Mouse (Mus musculus): Measurements from ENCODE around the gene Hcn4. TPM values are rescaled to one million over a fixed set of nuclear protein-coding genes. Genes with fewer than 3 reads are reported as not detected.

The Hcn4 gene
- total and polyA plus RNA-seq, 2 experiments: not detected

GRCm38 (mm10) chr9:58817676-58818075 is 5.5 kb upstream of the Hcn4 start:
- Histone ChIP-seq H3K4me1 (ENCODE audit: control insufficient read depth, insufficient read depth, low read length) (no peaks in the 10 kb centered on the region), H3K36me3 (ENCODE audit: control insufficient read depth, insufficient read depth, low read length) (no peaks in the 10 kb centered on the region), H3K27ac (replicated peaks; ENCODE audit: insufficient read depth, low read depth, low read length) (no peak overlapping the region), H3K9ac (ENCODE audit: low read depth, low read length) (no peak overlapping the region), H3K4me3 (ENCODE audit: insufficient read depth, low read depth, low read length) (no peak overlapping the region), H3K79me2 (ENCODE audit: control insufficient read depth, insufficient read depth, low read length) (no peaks in the 10 kb centered on the region), H3K27me3 (ENCODE audit: control insufficient read depth, insufficient read depth, low read length) (peaks cover 13% of the 10 kb centered on the region; the same call in 1 of the 2 replicates)
- 55% methylated on average over 3 of the region's 3 CpGs for WGBS
- no peak for TF ChIP-seq CTCF (IDR thresholded peaks at IDR 0.05; ENCODE audit: low read depth, low read length)
- TF ChIP-seq POLR2A (IDR thresholded peaks at IDR 0.05; ENCODE audit: extremely low read depth, insufficient read depth, low read length): no peak
- no peak for DNase-seq (ENCODE audit: extremely low read depth, low read depth, low spot score)

GRCm38 (mm10) chr9:58822431-58823091 is 651 bp upstream of the Hcn4 start:
- H3K4me1 ChIP-seq (ENCODE audit: control insufficient read depth, insufficient read depth, low read length): peaks cover 2% of the 10 kb centered on the region; the same call in 1 of the 2 replicates
- no peak overlapping the region for H3K9ac ChIP-seq (ENCODE audit: low read depth, low read length)
- H3K79me2 ChIP-seq (ENCODE audit: control insufficient read depth, insufficient read depth, low read length): no peaks in the 10 kb centered on the region
- peaks cover 26% of the 10 kb centered on the region for H3K27me3 ChIP-seq (ENCODE audit: control insufficient read depth, insufficient read depth, low read length)
- peak overlapping the region; percentile 53; the same call in 1 of the 2 replicates for H3K4me3 ChIP-seq (ENCODE audit: insufficient read depth, low read depth, low read length)
- 1% methylated on average over 61 of the region's 62 CpGs for WGBS
- H3K36me3 ChIP-seq (ENCODE audit: control insufficient read depth, insufficient read depth, low read length): no peaks in the 10 kb centered on the region
- no peak for DNase-seq (ENCODE audit: extremely low read depth, low read depth, low spot score)
- TF ChIP-seq POLR2A (IDR thresholded peaks at IDR 0.05; ENCODE audit: extremely low read depth, insufficient read depth, low read length) (no peak), CTCF (IDR thresholded peaks at IDR 0.05; ENCODE audit: low read depth, low read length) (no peak)
- H3K27ac ChIP-seq (replicated peaks; ENCODE audit: insufficient read depth, low read depth, low read length): no peak overlapping the region

GRCm38 (mm10) chr9:58823918-58824215 is 655 bp downstream of the Hcn4 start:
- no peak for DNase-seq (ENCODE audit: extremely low read depth, low read depth, low spot score)
- 4% methylated on average over 35 of the region's 35 CpGs for WGBS
- Histone ChIP-seq H3K27ac (replicated peaks; ENCODE audit: insufficient read depth, low read depth, low read length) (no peak overlapping the region), H3K4me1 (ENCODE audit: control insufficient read depth, insufficient read depth, low read length) (peaks cover 2% of the 10 kb centered on the region; the same call in 1 of the 2 replicates), H3K4me3 (ENCODE audit: insufficient read depth, low read depth, low read length) (no peak overlapping the region), H3K27me3 (ENCODE audit: control insufficient read depth, insufficient read depth, low read length) (peaks cover 23% of the 10 kb centered on the region), H3K36me3 (ENCODE audit: control insufficient read depth, insufficient read depth, low read length) (no peaks in the 10 kb centered on the region), H3K79me2 (ENCODE audit: control insufficient read depth, insufficient read depth, low read length) (no peaks in the 10 kb centered on the region), H3K9ac (ENCODE audit: low read depth, low read length) (no peak overlapping the region)
- TF ChIP-seq CTCF (IDR thresholded peaks at IDR 0.05; ENCODE audit: low read depth, low read length): no peak
- TF ChIP-seq POLR2A (IDR thresholded peaks at IDR 0.05; ENCODE audit: extremely low read depth, insufficient read depth, low read length): no peak

DNA sequence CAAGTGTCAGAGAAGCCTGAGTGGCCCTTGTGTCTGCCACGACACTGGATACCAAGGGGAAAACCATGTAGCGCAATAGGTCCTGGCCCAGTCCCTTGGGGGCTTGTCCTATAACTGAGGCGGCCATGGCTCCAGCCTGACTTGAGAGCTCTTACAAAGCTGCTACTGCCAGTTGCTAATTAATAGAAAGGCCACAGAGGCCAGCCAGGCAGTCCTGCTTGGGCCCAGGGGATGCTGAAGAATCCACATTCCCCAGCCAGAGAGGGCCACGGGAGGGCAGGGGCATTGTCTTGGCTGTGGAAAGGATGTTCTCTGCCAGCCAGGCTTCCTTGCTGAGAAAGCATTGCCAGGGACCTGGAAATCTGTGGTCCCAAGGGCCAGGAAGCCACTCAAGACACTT is 6.4 kb downstream of the Hcn4 start:
- H3K27ac ChIP-seq (replicated peaks; ENCODE audit: insufficient read depth, low read depth, low read length): no peak overlapping the region
- no peak overlapping the region for H3K9ac ChIP-seq (ENCODE audit: low read depth, low read length)
- H3K4me1 ChIP-seq (ENCODE audit: control insufficient read depth, insufficient read depth, low read length): no peaks in the 10 kb centered on the region
- TF ChIP-seq POLR2A (IDR thresholded peaks at IDR 0.05; ENCODE audit: extremely low read depth, insufficient read depth, low read length): no peak
- no peak for TF ChIP-seq CTCF (IDR thresholded peaks at IDR 0.05; ENCODE audit: low read depth, low read length)
- no peaks in the 10 kb centered on the region for H3K27me3 ChIP-seq (ENCODE audit: control insufficient read depth, insufficient read depth, low read length)
- no peak for DNase-seq (ENCODE audit: extremely low read depth, low read depth, low spot score)
- no peak overlapping the region for H3K4me3 ChIP-seq (ENCODE audit: insufficient read depth, low read depth, low read length)
- H3K36me3 ChIP-seq (ENCODE audit: control insufficient read depth, insufficient read depth, low read length): no peaks in the 10 kb centered on the region
- 72% methylated on average over 4 of the region's 4 CpGs for WGBS
- no peaks in the 10 kb centered on the region for H3K79me2 ChIP-seq (ENCODE audit: control insufficient read depth, insufficient read depth, low read length)

DNA sequence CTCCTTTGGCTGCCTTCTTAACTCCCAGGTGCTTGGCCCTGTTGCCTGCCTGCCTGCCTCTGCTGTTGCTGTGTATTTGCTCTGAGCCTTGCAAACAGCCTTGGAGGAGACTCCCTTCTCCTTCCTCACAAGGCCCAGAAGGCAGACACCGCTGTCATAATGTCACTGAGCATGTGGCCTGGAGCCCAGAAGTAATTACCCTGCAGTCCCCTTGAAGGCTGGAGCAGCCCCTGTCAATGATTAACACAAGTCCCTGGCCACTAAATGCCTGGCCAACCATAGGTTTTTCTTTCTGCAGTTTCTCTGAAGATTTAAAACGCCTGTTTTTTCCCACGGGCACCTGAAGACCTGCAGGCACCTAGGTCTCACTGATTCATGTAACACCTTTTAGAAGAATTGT is 9.7 kb downstream of the Hcn4 start:
- Histone ChIP-seq H3K36me3 (ENCODE audit: control insufficient read depth, insufficient read depth, low read length) (no peaks in the 10 kb centered on the region), H3K9ac (ENCODE audit: low read depth, low read length) (no peak overlapping the region), H3K4me1 (ENCODE audit: control insufficient read depth, insufficient read depth, low read length) (no peaks in the 10 kb centered on the region), H3K79me2 (ENCODE audit: control insufficient read depth, insufficient read depth, low read length) (no peaks in the 10 kb centered on the region), H3K4me3 (ENCODE audit: insufficient read depth, low read depth, low read length) (no peak overlapping the region), H3K27me3 (ENCODE audit: control insufficient read depth, insufficient read depth, low read length) (no peaks in the 10 kb centered on the region), H3K27ac (replicated peaks; ENCODE audit: insufficient read depth, low read depth, low read length) (no peak overlapping the region)
- no peak for DNase-seq (ENCODE audit: extremely low read depth, low read depth, low spot score)
- WGBS: 23% methylated on average over 3 of the region's 3 CpGs
- TF ChIP-seq POLR2A (IDR thresholded peaks at IDR 0.05; ENCODE audit: extremely low read depth, insufficient read depth, low read length): no peak
- no peak for TF ChIP-seq CTCF (IDR thresholded peaks at IDR 0.05; ENCODE audit: low read depth, low read length)

- no peaks in the 10 kb centered on the region for H3K27me3 ChIP-seq (ENCODE audit: control insufficient read depth, insufficient read depth, low read length)
- H3K27ac ChIP-seq (replicated peaks; ENCODE audit: insufficient read depth, low read depth, low read length): no peak overlapping the region
- DNase-seq (ENCODE audit: extremely low read depth, low read depth, low spot score): no peak
- H3K9ac ChIP-seq (ENCODE audit: low read depth, low read length): no peak overlapping the region
- no peaks in the 10 kb centered on the region for H3K4me1 ChIP-seq (ENCODE audit: control insufficient read depth, insufficient read depth, low read length)
- no peaks in the 10 kb centered on the region for H3K36me3 ChIP-seq (ENCODE audit: control insufficient read depth, insufficient read depth, low read length)
- 70% methylated on average over 5 of the region's 5 CpGs for WGBS
- no peaks in the 10 kb centered on the region for H3K79me2 ChIP-seq (ENCODE audit: control insufficient read depth, insufficient read depth, low read length)
- no peak for TF ChIP-seq CTCF (IDR thresholded peaks at IDR 0.05; ENCODE audit: low read depth, low read length)
- TF ChIP-seq POLR2A (IDR thresholded peaks at IDR 0.05; ENCODE audit: extremely low read depth, insufficient read depth, low read length): no peak
- H3K4me3 ChIP-seq (ENCODE audit: insufficient read depth, low read depth, low read length): no peak overlapping the region
Measured at GRCm38 (mm10) chr9:58837174-58837573, 14.0 kb downstream of the Hcn4 start.
